Mouse (Mus musculus) naive thymus-derived CD4-positive, alpha-beta T cell, adult 5 months (primary cell): Measurements from ENCODE around the gene Scap. TPM values are rescaled to one million over a fixed set of nuclear protein-coding genes. Genes with fewer than 3 reads are reported as not detected.

Source experiments
- polyA plus RNA-seq: library from polyadenylated mRNA; unstranded; fragments of 100-300 nt; shearing (Covaris generic); gene quantifications from one replicate; pipeline ENCODE4 v1.2.1, GENCODE M21; 2017

The Scap gene
- 70.8 TPM for polyA plus RNA-seq

DNA sequence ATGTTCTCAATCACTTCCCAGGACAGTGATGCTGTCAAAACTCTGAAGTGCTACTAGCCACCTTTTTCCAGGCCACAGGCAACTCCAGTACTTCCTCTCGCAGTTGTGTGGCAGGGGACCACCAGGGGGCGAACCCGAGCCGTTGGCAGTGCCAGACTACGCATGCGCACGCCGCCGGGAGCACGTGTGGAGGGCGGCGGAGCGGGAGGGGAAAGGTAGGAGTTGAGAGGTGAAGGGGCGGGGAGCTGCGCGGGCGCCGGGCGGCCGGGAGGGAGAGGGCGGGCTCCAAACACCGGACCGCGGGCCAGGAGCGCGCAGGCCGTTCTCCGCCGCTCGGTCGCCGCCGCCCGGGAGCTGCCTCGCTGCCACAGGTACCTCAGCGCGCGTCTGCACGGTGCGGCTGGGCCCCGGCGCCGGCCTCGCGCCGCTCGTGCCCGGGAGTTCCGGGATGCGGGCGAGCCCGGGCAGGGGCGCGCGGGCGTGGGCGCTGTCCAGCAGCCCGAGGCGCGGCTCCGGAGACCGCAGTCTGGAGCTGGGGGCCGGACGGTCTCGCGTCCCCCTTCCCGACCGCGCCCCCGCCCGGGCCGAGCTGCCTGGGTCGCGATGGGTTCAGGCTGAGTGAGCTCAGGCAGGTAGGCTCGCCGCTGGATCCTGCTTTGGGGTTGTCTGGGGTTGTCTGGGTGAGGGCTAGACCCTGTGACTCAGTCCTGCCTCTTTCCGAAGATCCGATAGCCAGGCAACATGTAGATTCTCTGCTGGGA lies at the start of gene Scap:
Scap (plus strand) TSS at position 154 of the 761 bp plus-strand sequence.

DNA sequence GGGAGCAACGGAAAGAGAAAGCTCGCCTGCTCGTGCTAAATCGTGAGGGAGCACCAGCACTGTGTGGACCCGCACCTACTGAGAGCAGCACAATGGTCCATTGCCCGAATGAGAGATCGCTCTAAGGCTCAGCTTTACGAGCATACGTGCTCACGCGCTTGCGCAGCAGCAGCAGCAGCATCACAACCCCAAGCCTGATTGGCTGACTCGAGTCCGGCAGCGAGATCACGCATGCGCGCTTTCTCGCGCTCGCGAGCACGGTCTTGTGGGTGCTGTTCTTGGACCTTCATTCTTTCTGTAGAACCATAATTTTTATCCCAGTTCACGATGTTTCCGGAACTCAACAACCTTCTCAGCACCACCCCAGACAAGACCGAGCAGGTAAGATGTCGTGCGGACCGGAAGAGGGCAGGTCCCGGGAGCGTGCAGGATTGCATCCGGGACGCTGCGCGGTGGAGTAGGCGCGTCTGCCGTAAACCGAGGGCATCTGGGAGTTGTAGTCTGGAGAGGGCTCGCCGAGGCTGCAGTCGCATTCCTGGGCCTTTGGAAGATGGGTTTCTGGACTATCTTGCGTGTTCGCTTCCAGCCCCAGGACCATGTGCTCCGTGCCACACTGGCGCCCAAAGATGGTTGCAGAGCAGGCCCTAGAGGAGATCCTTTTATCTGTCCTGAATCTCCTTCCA lies 28.0 kb upstream of the Scap start, which contains the start of gene Elp6:
Elp6 (plus strand) TSS at position 205 of the 683 bp plus-strand sequence.

DNA sequence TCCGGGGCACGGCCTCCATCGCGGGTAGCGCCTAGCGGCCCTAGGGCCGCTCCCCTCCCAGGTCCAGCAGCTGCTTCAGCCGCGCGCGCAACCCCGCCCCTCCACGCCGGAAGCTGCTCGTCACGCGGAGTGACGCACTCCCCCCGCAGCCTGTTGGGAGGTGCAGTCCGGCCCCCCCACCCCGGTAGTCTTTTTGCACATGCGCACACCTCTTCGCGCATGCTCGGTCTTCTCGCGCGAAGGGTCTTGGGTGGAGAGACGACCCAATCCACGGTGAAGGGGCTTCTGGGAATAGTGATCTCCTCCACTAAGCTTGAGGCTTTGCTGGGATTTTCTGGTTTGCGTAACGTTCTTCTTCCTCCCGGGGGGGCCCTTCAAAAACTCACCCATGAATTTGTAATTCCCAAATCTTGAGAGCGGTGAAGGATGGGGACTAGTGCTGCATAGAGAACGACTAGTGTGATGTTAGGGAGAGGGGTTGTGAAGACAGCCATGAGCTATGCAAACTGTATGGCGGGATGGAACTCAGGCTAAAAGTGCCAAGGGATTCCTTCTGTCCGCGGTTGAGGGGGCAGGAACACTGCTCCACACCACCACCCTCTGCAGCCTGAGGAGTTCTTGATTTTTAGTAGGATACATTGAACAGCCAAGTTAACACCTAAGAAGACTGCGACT lies 75.1 kb downstream of the Scap start, which contains the start of gene Ptpn23:
Ptpn23 (minus strand) TSS at position 115 of the 675 bp plus-strand sequence.

DNA sequence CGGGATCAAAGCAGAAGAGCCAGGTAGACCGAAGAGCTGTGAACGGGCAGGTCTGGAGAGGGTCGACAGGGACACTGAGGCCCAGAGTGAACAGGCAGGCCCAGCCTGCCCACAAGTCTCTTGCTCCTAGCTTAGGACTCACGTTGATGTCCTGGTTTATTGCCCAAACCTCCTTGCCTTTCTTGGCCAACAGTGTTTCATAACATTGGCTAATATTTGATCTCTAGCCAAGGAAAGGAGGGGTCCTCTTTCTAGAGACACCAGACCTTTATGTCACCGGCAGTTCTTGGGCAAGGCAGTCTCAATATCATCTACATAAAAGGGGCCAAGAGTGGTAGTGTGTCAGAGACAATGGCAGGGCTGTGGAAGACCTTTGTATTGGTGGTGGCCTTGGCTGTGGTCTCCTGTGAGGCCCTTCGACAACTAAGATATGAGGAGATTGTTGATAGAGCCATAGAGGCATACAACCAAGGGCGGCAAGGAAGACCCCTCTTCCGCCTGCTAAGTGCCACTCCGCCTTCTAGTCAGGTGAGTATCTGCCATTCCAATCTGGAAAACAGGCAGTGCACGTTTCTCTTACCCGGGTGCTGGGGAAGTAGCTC lies 86.5 kb downstream of the Scap start, which contains the start of gene Ngp:
Ngp (plus strand) TSS at position 237 of the 602 bp plus-strand sequence.

Other genes with a start within 250 kb of the Scap start
- gene Smarcc1, start 215.6 kb upstream of the Scap start, polyA plus RNA-seq, result 43.2 TPM
- gene Dhx30, start 215.5 kb upstream of the Scap start, polyA plus RNA-seq, result 148 TPM
- not detected for gene Cspg5, start 89.5 kb upstream of the Scap start, polyA plus RNA-seq
- gene Elp6, start 28.1 kb upstream of the Scap start, polyA plus RNA-seq, result 9.1 TPM
- 4.8 TPM for gene Ptpn23, start 74.9 kb downstream of the Scap start, polyA plus RNA-seq
- gene Ngp, start 86.5 kb downstream of the Scap start, polyA plus RNA-seq, result not detected
- gene Klhl18, start 143.4 kb downstream of the Scap start, polyA plus RNA-seq, result 12.9 TPM
- 0.34 TPM for gene Kif9, start 143.7 kb downstream of the Scap start, polyA plus RNA-seq
- 44.2 TPM for gene Setd2, start 199.3 kb downstream of the Scap start, polyA plus RNA-seq